Mouse (Mus musculus) T-helper 2 cell (primary cell): ENCODE data around the gene Esrra.

Experiments used
- in situ Hi-C: fragments of 300-600 bp; cut with MboI, MseI; formaldehyde crosslinking; loops from one replicate; pipeline ENCODE4 v1.15.1; 2025; ENCODE audit warnings: high pct_unique_total_duplicates

Gene Esrra

DNA sequence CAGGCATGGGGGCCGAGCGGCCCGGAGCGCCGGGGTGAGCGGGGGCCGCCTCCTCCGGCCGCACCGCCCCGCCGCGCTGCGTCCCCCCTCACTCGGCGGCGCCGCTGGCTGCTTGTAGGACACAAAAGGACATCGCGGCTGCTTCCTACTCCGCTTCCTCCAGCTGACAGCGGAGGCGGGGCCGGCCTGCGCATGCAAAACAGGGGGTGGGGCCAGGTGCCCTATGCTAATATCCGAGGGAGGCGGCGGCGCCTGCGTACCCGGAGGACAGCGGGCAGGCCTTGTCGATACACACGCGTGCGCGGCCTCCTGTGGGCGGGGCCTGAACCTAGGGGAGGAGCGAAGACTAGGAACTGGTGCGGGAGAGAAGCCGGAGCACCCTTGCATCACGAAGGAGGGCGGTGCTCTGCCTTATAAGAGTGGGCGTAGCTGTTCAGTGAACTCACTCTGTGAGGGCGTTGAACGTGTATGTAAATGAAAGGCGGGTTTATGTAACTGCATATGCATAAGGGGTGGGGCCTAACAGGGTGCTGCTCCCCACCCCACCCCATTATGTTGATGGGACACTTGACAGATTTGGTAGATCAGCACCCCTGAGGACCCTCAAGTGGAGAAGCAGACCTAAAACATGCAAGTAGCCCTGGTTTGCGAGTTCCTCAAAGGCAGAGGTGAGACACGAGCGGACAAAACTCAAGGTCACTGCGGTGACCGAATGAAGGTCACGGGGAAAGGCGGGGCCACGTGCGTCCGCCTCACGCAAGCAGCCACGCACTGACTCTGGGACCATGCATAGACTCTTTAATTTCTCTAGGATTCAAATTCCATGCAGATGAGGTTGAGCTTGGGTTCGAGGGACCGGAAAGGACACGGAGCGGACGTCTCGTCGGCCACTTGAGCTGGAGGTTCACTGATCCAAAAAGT, at the start of gene Esrra:
Gene Esrra (minus strand): TSS at position 167 of the 921 bp plus-strand sequence.
- in situ Hi-C loops = no loop called here

DNA sequence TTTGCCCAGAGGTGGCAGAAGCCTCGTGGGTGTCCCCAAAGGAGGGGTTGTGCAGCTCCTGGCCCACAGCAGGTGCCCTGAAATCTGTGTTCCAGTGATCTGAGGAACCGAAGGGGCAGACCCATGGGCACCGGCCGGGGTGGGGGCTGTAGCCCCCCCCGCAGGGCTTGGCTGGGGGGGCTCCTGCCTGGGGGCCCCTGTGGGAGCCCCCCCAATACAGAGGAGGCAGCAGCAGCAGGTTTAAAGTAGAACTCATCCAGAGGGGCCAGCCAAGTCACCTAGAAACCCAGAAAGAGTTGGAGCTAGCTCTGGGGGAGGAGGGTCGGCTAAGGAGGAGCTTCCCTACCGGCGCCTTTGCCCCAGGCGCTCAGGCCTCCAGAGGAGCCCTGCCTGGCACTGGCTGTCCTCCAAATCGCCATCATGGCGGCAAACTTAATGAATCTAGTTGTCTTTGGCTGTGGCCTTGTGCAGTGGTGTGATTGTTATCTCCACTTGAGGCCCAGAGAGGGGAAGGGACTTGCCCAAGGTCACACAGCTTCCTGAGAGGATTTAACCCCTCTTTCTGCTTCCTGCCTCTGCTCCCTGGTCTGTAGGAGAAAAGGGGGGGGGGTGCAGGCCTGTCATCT, 49.0 kb upstream of the Esrra start:
- in situ Hi-C loops = no loop called here

DNA sequence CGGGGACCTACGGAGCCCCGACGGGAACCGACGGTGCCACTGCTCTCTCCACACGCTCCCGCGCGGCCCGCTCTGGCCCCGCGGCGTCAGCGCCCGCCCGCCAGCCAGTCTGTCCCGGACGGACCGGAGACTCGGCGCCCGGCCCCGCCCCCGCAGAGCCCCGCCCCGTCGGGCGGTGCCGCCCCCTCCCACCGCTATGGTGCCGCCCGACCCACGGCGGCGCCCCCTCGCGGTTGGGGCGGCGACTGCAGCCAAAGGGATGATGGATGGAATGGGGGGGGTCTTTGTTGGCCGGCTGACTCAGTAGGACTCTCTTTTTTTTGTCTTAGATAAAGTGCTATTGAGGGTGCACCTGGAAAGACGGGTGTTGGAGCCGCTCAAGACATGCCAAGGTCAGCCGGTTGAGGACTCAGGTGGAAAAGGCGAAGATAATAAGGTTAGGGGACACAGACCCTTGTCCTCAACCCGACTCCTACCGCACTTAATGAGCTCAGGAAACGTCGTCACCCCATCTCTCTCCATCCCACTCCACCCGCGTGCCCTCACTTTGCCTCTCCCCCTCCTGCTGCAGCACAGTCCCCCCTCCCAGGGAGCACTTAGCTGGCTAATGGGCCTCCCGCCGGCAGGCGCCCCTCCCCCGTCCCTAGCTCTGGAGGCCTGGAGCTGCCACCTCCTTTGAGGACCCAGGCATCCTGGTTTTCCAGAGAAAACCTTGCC, 48.2 kb upstream of the Esrra start:
- in situ Hi-C loops = no loop called here

DNA sequence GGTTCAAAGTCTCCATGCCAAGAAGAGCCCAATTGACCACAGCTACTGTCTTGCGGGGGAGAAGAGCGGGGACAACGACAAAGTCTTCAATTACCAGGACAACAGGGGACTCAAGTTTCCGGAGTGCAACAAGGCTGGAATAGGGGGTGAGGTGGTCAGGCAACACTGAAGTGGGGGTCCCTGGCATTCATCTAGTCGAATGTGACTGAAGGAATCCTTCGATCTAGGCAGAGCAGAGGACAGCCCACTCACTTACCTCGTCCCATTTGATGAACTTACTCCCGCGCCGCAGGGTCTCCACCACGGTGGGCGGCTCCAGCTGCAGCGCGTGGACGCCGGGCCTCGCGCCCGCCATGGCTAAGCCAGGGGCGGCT, 47.7 kb upstream of the Esrra start:
- in situ Hi-C loops = no loop called here

DNA sequence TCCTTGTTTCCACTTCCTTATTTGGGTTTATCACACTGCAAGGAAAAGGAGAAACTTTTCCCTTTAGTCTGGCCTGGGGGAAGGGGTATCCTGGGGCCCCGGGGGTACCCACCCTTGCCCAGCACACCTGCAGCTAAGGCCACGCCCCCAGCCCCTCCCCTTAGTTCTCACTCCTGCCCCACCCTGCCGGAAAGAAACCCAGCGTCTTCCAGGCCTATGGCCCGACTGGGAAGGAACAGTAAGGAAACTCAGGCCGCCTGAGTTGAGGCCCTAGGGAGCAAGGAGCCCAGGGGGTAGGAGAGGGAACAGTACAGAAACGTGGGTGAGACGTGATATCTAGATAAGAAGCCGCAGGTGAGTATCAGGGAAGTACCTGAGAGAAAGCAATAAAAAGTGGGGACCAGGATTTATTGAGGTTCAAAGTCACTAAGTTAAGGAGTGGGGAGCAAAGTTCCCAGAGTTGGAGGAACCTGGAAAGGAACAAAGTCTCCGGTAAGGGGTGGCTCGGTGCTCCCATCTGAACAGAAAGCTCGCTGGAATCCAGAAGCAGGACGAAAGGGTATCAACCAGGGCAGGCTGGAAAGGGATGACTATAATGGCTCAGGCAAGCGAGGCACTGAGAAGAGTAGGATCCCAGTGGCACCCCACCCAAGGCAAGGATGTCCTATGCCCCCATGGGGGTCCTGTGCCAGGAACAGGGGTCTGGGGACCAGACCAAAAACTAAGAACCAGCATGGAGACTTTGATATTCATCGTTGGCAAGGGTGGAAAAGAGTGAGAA, 47.1 kb upstream of the Esrra start:
- in situ Hi-C loops = no loop called here

DNA sequence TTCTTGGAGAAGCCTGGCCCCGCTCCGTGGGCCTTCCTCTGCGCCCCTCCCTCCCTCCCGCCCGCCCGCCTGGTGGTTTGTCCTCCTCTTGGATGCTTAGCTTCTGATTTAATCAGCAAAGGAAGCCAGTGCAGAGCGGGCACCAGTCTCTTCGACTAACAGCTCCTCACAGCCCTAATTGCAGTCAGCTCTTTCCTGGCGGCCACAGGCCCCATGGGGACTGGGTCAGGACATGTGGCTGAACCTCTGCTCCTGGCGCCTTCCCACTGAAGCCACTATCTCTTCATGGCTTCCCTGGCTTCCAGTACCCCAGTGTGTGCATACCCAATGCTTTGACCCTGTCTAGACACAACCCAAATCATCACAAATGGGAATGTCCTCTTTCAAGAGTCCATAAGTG, 34.8 kb upstream of the Esrra start:
- in situ Hi-C loops = no loop called here

DNA sequence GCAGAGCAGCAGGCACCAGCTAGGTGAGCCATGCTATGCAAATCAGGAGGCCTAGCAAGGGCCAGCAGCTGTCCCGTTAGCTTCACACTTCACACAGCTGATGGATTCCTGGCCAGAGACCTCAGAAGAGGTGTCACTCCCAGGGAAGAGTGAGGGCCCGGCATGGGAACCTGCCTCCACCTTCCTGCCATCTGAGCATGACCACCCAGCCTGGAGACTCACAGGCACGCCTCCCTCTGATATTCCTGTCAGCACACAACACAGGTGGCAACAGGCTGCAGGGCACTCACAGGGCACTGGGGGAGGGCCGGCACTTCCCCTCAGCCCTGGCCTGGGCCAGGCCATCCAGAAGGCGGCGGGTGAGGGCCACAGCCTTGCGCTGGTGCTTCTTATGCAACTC, 33.8 kb upstream of the Esrra start:
- in situ Hi-C loops = no loop called here

DNA sequence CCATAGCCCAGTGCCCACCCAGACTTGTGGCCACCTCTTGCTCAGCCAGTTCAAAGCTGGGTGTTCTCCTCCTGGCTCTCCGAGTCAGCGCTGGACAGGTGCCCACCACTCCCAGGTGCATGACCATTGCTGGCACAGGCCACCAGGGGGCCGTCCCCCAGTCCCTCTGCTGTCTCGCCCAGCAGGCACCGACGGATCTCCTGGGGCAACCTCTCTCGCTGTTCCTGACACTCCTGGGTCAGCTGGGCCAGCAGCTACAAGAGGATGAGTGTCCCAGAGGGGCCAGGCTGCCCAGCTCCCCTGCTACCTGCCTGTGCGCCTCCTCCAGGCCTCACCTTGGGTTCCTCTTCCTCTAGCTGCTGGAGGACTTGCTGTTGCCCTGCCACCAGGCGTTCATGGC, 32.4 kb upstream of the Esrra start:
- in situ Hi-C loops = no loop called here

DNA sequence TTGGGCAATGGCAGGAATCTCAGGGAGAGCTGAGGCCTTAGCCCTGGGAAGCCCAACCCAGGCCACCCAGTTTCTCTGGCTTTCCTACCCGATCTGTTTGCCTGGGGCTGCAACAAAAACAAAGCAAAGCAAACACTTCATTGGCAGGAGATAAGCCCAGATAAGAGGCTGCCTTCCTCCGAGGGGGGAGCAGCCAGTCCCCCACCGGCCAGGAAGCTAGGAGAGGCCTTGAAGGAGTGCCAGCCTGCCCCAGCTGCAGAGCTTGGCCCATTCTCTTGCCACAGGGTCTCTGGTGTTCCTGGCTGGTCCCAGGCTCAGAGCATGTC, 31.1 kb upstream of the Esrra start:
- in situ Hi-C loops = no loop called here

DNA sequence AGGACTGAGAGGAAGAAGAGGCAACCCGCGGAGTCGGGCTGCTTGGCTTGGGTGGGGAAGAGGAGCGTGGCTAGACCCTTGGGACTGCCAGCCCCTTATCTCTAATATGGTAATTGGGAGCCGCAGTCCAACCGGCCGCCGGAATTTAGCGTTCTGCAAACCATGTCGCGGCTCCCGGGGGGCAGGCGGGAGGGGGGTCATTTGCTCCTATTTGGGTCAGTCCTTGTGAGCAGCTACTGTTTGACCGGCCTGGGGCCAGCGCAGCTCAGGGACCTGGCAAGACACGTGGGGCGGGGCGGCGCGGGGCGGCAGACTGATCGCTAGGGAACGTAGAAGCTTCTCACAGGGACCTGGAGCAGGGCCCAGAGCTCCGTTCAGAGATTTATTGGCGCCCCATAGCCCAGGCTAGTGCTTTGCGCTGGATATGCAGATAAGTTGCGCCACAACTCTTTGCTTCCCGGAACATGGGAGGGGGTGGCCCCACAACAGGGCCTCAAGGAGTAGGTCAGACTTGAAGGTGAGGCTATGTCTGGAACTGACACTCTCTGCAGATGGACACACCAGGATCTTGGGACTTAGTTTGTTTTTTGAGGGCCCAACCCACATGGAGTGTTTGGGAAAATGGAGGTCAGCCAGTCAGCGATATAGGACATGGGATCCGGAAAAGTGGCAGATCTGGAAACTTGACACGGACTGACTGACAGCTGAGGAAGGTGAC, 30.5 kb upstream of the Esrra start:
- in situ Hi-C loops = no loop called here

DNA sequence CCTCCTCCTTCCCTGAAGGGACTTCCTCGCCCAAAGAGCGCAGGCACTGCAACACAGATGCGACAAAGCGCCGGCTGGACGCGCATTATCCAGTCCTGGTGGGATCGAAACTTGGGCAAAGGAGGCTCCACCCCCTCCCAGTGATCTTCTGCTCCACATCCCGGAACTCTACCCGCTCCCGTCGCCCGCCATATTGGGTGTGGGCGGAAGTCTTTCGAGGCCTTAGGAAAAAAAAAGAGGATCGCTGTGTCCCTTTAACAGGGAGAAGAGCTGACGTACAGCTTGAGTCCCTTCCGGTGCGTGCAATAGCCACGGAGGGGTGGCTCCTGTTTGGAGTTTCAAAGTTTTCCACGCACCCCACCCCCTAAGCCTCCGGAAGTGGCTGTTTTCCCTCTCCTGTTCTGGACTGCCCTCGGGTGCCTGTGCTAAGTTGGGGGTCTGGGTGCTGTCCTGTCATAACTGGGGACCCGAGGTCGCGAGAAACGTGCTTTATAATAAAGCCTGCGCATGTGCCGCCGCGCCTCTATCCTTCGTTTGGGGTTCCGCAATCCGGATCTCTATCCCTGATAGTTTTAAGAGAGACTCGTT, 29.9 kb upstream of the Esrra start:
- in situ Hi-C loops = no loop called here

DNA sequence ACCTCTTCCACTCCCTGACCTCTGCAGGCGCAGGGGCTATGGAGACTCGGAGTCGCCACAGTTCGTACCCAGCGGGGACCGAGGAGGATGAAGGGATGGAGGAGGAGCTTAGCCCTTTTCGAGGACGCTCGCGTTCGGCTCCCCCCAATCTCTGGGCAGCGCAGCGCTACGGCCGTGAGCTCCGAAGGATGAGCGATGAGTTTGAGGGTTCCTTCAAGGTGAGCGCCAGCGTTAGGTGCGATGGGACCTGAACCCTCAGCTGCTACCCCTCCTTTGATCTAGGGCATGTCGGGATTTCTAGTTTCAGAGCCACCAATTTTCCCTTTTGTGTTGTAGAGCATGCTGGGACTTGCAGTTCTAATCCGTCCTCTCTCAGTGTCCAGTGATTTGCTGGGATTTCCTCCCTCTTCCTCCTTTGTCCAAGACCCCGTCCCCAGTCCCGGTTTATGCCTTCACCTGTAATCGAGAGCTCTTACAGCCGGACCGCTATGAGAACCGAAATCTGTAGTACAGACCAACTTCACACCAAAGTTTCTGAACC, 29.1 kb upstream of the Esrra start:
- in situ Hi-C loops = no loop called here

DNA sequence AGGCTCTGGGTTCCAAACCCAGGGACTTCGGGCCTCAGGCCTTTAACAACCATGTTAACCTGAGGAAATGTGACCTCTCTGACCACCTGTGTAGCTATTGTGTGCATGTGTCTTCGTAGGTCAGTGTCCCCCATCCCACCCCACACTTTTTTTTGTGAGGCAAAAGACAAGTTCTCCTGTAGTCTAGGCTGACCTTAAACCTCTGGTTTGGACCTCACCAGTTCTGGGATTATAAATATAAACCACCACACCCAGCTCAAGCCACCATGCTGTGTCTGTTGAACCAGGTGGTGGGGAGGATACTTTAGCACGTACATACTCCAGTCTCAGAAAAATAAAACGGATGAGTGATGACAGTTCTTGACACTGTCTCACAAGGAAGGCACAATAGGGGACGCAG, 28.3 kb upstream of the Esrra start:
- in situ Hi-C loops = no loop called here

DNA sequence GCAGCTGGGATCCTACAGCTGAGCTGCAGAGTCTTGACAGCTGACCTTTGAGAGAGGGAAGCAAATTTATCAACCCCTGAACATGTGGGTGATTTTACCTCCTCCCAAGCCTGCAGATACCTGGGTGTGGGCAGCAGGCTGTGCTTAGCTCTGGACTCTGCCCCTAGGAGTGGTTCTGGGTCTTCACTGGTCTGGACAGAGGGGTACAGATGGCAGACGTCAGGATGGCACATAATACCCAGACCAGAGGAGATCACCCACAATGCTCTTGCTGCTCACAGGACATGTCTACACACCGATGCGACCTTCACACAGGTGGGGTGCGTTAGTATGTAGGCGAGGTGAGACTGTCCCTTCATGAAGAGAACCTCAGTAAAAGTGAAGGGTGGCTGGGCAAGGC, 27.9 kb upstream of the Esrra start:
- in situ Hi-C loops = no loop called here

DNA sequence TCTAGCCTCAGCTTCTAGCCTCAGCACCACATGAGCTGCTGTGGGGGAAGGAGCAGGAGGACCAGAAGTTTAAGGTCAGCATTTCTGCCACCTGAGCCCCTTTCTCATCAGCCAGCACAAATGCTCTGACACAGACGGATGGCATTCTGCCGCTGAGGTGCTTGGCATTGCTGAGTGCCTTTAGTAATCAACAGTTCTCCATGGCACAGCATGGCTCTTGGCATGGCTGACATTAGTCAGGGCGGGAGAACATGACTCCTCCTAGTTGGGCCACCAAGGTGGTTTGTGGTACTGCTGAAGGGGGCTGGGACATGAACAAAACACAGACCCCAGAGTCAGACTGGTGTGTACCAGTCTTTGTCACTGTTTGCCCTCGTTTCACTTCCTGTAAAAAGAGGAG, 26.6 kb upstream of the Esrra start:
- in situ Hi-C loops = no loop called here

DNA sequence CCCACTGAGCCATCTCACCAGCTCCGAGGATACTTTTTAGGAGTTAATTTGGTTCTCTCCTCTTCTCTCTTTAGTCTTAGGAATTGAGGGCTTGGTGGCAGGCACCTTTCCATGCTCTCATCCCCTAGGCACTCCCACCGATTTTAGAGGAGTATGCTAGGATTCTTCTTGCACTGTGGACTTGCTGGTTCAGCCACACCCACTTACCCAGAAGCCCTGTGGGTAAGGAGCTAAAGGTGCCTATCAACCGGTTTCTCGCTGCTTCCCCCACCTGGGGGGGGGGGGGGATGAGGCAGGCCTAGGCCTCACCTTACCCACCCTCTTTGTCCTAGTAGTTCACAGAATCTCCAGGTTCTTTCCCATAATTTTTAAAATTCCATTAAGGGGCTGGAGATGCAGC, 26.1 kb upstream of the Esrra start:
- in situ Hi-C loops = no loop called here

DNA sequence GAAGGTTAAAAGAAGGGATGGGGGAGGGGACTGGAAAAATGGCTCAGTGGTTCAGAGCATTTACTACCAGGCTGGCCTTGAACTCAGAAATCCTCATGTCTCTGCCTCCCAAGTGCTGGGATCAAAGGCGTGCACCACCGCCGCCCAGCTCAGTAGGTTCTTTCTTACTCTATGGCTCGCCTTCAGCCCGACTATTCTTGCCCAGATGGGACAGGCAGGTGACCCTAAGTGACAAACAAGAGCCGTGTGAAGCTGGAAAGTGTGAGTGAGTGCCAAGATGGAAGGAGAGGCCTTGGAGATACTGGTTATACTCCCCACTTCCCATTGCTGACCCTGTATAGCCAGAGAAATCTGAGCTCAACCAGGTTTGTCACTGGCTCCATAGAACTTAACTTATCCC, 22.1 kb upstream of the Esrra start:
- in situ Hi-C loops = no loop called here

DNA sequence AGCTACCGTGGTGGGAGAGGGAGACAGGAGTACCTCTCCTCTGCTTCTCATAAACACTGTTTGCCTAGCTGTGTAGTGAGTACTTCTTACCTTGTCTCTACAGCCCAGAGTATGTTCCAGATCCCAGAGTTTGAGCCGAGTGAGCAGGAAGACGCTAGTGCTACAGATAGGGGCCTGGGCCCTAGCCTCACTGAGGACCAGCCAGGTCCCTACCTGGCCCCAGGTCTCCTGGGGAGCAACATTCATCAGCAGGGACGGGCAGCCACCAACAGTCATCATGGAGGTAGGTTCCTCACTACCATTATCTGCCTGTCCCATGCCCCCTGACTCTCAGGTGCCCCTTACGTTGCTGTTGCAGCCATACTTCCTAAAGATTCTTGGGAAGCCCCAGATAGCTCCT, 21.2 kb upstream of the Esrra start:
- in situ Hi-C loops = no loop called here

DNA sequence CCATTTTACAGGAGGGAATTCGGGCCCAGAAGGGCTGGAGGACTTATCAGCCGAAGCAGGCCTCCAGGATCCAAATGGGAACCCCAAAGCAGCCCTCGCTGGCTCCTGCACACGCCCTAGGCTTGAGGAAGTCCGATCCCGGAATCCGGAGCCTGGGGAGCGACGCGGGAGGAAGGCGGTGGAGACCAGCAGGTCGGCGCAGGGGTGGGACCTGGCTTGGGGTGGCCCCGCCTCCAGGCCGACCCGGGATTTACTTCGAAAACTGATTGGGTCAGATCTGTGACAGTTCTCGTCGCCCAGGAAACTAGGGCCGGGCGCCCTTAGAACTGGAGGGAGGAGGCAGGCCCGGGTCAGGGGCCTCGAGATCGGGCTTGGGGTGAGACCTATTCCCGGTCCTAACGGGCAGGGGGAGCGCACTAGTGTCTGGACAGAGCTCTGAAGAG, 20.7 kb upstream of the Esrra start, which contains the start of gene Gpr137:
Gene Gpr137 (minus strand): TSS at position 232 of the 443 bp plus-strand sequence.
- in situ Hi-C loops = no loop called here
